Mouse (Mus musculus) lung, postnatal 4 days (tissue): ENCODE data around the gene Nanos3.
A peak's percentile ranks its signal among the peaks of the same experiment; 100 is the strongest.

Source experiments
- DNase-seq, 2 experiments: peaks; one replicate each; pipeline ENCODE4 v3.0.0; 2021

The Nanos3 gene

GRCm38 (mm10) chr8:84185117-84185516 is at the start of gene Nanos3:
Gene Nanos3 (minus strand): TSS chr8:84185217.
- no peak for DNase-seq

- DNase-seq, result peak in 1 of 2 experiments; percentile 17
Measured at GRCm38 (mm10) chr8:84233055-84233454, 48.0 kb upstream of the Nanos3 start.

GRCm38 (mm10) chr8:84230735-84231134 is 45.7 kb upstream of the Nanos3 start:
- peak in 1 of 2 experiments; percentile 23 for DNase-seq

- no peak for DNase-seq
Measured at GRCm38 (mm10) chr8:84223322-84224029, 38.5 kb upstream of the Nanos3 start.

- DNase-seq, result peak in 1 of 2 experiments; percentile 29
Measured at GRCm38 (mm10) chr8:84222566-84223165, 37.6 kb upstream of the Nanos3 start.

- DNase-seq, result peak in 1 of 2 experiments; percentile 10
Measured at GRCm38 (mm10) chr8:84220105-84220504, 35.1 kb upstream of the Nanos3 start.

GRCm38 (mm10) chr8:84218143-84218542 is 33.1 kb upstream of the Nanos3 start:
- DNase-seq, result peak in 1 of 2 experiments; percentile 33

GRCm38 (mm10) chr8:84217206-84217605 is 32.2 kb upstream of the Nanos3 start:
- no peak for DNase-seq

GRCm38 (mm10) chr8:84213277-84213676 is 28.3 kb upstream of the Nanos3 start:
- no peak for DNase-seq

GRCm38 (mm10) chr8:84211881-84212563 is 27.0 kb upstream of the Nanos3 start:
- peak in 1 of 2 experiments; percentile 7 for DNase-seq

GRCm38 (mm10) chr8:84211202-84211601 is 26.2 kb upstream of the Nanos3 start:
- DNase-seq, result peak in 1 of 2 experiments; percentile 6

- DNase-seq, result peak; percentile 79 to 88
Measured at GRCm38 (mm10) chr8:84210167-84210791, 25.3 kb upstream of the Nanos3 start.

GRCm38 (mm10) chr8:84208381-84209380 is 23.7 kb upstream of the Nanos3 start:
- no peak for DNase-seq

- peak; percentile 83 to 89 for DNase-seq
Measured at GRCm38 (mm10) chr8:84207811-84208210, 22.8 kb upstream of the Nanos3 start.

- DNase-seq, result no peak
Measured at GRCm38 (mm10) chr8:84206666-84207065, 21.6 kb upstream of the Nanos3 start.

- no peak for DNase-seq
Measured at GRCm38 (mm10) chr8:84205073-84205472, 20.1 kb upstream of the Nanos3 start.

GRCm38 (mm10) chr8:84203975-84204772 is 19.2 kb upstream of the Nanos3 start:
- peak; percentile 84 to 90 for DNase-seq

GRCm38 (mm10) chr8:84202938-84203917 is 18.2 kb upstream of the Nanos3 start:
- DNase-seq, result peak; percentile 92 to 95

- peak; percentile 81 to 86 for DNase-seq
Measured at GRCm38 (mm10) chr8:84202466-84202865, 17.4 kb upstream of the Nanos3 start.
